Mouse (Mus musculus): Measurements from ENCODE around the gene Syncrip.

- TF ChIP-seq CTCF (IDR thresholded peaks at IDR 0.05; ENCODE audit: control insufficient read depth, insufficient read depth, low read length) (no peak), POLR2A (IDR thresholded peaks at IDR 0.05; ENCODE audit: borderline replicate concordance, control insufficient read depth, low read depth, low read length) (no peak)
Measured at GRCm38 (mm10) chr9:88422428-88422827, 59.9 kb downstream of the Syncrip start.
